8 mouse cellular contexts compared by ENCODE assay signal in the genomic region with DNA sequence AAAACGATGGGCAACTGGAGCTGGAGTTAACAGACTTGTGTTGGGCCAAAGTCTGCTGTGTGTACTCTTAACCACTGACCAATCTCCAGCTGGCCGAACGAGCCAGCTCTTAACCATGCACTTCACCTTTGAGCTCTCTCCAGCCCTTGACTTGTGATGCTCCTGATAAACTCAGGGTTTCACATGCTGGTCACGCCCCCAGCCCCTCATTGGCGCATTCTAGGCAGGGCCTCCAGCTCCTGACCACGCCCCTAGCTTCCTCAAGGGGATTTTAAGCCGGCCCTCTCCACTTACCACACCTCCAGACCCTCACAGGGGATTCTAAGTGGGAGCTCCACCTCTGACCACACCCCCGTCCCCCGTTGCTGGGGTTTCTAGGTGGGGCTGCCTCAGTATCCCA. TPM values are rescaled to one million over a fixed set of nuclear protein-coding genes. Genes with fewer than 3 reads are reported as not detected.
DNase-seq lines count a peak whose midpoint lies in the region; ATAC-seq and TF ChIP-seq lines count a peak whose summit lies in the region.

No protein-coding gene starts in this region.

- peaks cover 28% of the 10 kb centered on the region for H3K27me3 ChIP-seq in intestine, embryonic 16.5 days (replicated peaks; ENCODE audit: control insufficient read depth, insufficient read depth, low read length)
- H3K27me3 ChIP-seq in liver, embryonic 16.5 days (ENCODE audit: control insufficient read depth, insufficient read depth, low read depth, low read length): peaks cover 29% of the 10 kb centered on the region
- H3K27me3 ChIP-seq in stomach, postnatal 0 days (ENCODE audit: control insufficient read depth, insufficient read depth, low read length): no peaks in the 10 kb centered on the region; the same call in 1 of the 2 replicates

- peak; percentile 8 for ATAC-seq in intestine, embryonic 16.5 days
- ATAC-seq in liver, embryonic 16.5 days (ENCODE audit: low read depth): peak; percentile 7; the same call in 1 of the 2 replicates
- no peak for ATAC-seq in stomach, postnatal 0 days (ENCODE audit: low FRiP score, low TSS enrichment)

- no peak overlapping the region for H3K9ac ChIP-seq in intestine, embryonic 16.5 days (ENCODE audit: low read depth, low read length)
- peak overlapping the region; percentile 3; the same call in 1 of the 2 replicates for H3K9ac ChIP-seq in liver, embryonic 16.5 days (ENCODE audit: low read depth, low read length)
- H3K9ac ChIP-seq in stomach, postnatal 0 days (ENCODE audit: low read length): no peak overlapping the region

- no peak for TF ChIP-seq EP300 in stomach, postnatal 0 days (optimal IDR thresholded peaks at IDR 0.05)

- H3K4me2 ChIP-seq in intestine, embryonic 16.5 days (ENCODE audit: low read depth, low read length): peak overlapping the region; percentile 23; the same call in 1 of the 2 replicates
- H3K4me2 ChIP-seq in liver, embryonic 16.5 days (ENCODE audit: low read depth, low read length): peak overlapping the region; percentile 10; the same call in 1 of the 2 replicates
- no peak overlapping the region for H3K4me2 ChIP-seq in stomach, postnatal 0 days (replicated peaks; ENCODE audit: low read depth)

- peak; percentile 52 for DNase-seq in left cerebral cortex, postnatal 4 days
- no peak for DNase-seq in left cerebral cortex, adult 11 months (ENCODE audit: low spot score)
- DNase-seq in adrenal gland, postnatal 36 days: peak; percentile 80 to 82
- peak; percentile 58 for DNase-seq in stomach, postnatal 0 days (ENCODE audit: low spot score)
- DNase-seq in adipocyte (ENCODE audit: low spot score): no peak
- no peak for DNase-seq in cerebellum, postnatal 4 days (ENCODE audit: low spot score in 2 of 2)

- H3K4me1 ChIP-seq in intestine, embryonic 16.5 days (ENCODE audit: control insufficient read depth, insufficient read depth, low read length): peaks cover 26% of the 10 kb centered on the region
- peaks cover 38% of the 10 kb centered on the region for H3K4me1 ChIP-seq in liver, embryonic 16.5 days (ENCODE audit: control insufficient read depth, low read depth, low read length)
- H3K4me1 ChIP-seq in stomach, postnatal 0 days (replicated peaks; ENCODE audit: control insufficient read depth, insufficient read depth): peaks cover 3% of the 10 kb centered on the region; the same call in 1 of the 2 replicates

- 3% methylated on average over 9 of the region's 9 CpGs for WGBS in intestine, embryonic 16.5 days
- WGBS in liver, embryonic 16.5 days (ENCODE audit: insufficient replicate concordance): 3% methylated on average over 9 of the region's 9 CpGs
- 8% methylated on average over 9 of the region's 9 CpGs for WGBS in stomach, postnatal 0 days

- H3K36me3 ChIP-seq in intestine, embryonic 16.5 days (ENCODE audit: control insufficient read depth, insufficient read depth, low read length): peaks cover 4% of the 10 kb centered on the region; the same call in 1 of the 2 replicates
- H3K36me3 ChIP-seq in liver, embryonic 16.5 days (ENCODE audit: control insufficient read depth, insufficient read depth): peaks cover 19% of the 10 kb centered on the region
- no peaks in the 10 kb centered on the region for H3K36me3 ChIP-seq in stomach, postnatal 0 days (ENCODE audit: control insufficient read depth, insufficient read depth, low read length)

- intact Hi-C loops in left cerebral cortex, postnatal 4 days (cut with DNase I): no loop called here

- H3K9me3 ChIP-seq in intestine, embryonic 16.5 days (ENCODE audit: control insufficient read depth, low read length): no peaks in the 10 kb centered on the region
- no peaks in the 10 kb centered on the region for H3K9me3 ChIP-seq in liver, embryonic 16.5 days (replicated peaks; ENCODE audit: control insufficient read depth, low read length)
- no peaks in the 10 kb centered on the region for H3K9me3 ChIP-seq in stomach, postnatal 0 days (ENCODE audit: control insufficient read depth, low read length)

- no peak for TF ChIP-seq CTCF in stomach, postnatal 0 days (IDR thresholded peaks at IDR 0.05; ENCODE audit: low read depth)

- H3K4me3 ChIP-seq in intestine, embryonic 16.5 days (ENCODE audit: low read length): no peak overlapping the region
- H3K4me3 ChIP-seq in liver, embryonic 16.5 days (ENCODE audit: low read depth, low read length): no peak overlapping the region
- H3K4me3 ChIP-seq in stomach, postnatal 0 days (ENCODE audit: low read depth, low read length): no peak overlapping the region

- peak overlapping the region; percentile 27 for H3K27ac ChIP-seq in intestine, embryonic 16.5 days (ENCODE audit: low read length)
- H3K27ac ChIP-seq in liver, embryonic 16.5 days (ENCODE audit: low read length): peak overlapping the region; percentile 61
- H3K27ac ChIP-seq in stomach, postnatal 0 days (replicated peaks): no peak overlapping the region

RNA-seq across cellular contexts. Expression of gene Oaz1, which starts 4.7 kb away (rescaled TPM):
- total RNA-seq in left cerebral cortex, postnatal 4 days (2021): 100 to 1,000 TPM; 393 to 396 TPM
- 1,000 to 10,000 TPM in 1 of 2 experiments, 100 to 1,000 TPM in 1; 923 to 1,039 TPM for total RNA-seq in adrenal gland, postnatal 36 days (2021)
- polyA plus RNA-seq in intestine, embryonic 16.5 days (2015; fragmentation: Nextera tagmentation; extraction: Ambion mirVana): 1,610 and 1,714 TPM in 2 replicates
- polyA plus RNA-seq in liver, embryonic 16.5 days (2015; fragmentation: Nextera tagmentation; extraction: Ambion mirVana): 1,363 and 1,382 TPM in 2 replicates
- polyA plus RNA-seq in stomach, postnatal 0 days (2015; fragmentation: Nextera tagmentation; extraction: Ambion mirVana): 1,070 and 1,103 TPM in 2 replicates

RNA-seq across cellular contexts. Expression of gene Lingo3, which starts 12.7 kb away (rescaled TPM):
- 10 to 100 TPM; 21.4 to 24.6 TPM for total RNA-seq in left cerebral cortex, postnatal 4 days (2021)
- 1 to 10 TPM; 5.8 TPM for total RNA-seq in adrenal gland, postnatal 36 days (2021)
- 0.07 and 0.10 TPM in 2 replicates for polyA plus RNA-seq in intestine, embryonic 16.5 days (2015; fragmentation: Nextera tagmentation; extraction: Ambion mirVana)
- polyA plus RNA-seq in liver, embryonic 16.5 days (2015; fragmentation: Nextera tagmentation; extraction: Ambion mirVana): not detected in 2 replicates
- 0.12 and 0.17 TPM in 2 replicates for polyA plus RNA-seq in stomach, postnatal 0 days (2015; fragmentation: Nextera tagmentation; extraction: Ambion mirVana)

RNA-seq across cellular contexts. Expression of gene Jsrp1, which starts 17.8 kb away (rescaled TPM):
- under 1 TPM; 0.54 to 0.64 TPM for total RNA-seq in left cerebral cortex, postnatal 4 days (2021)
- total RNA-seq in adrenal gland, postnatal 36 days (2021): 1 to 10 TPM; 4.7 to 7.2 TPM
- 0.70 and 0.82 TPM in 2 replicates for polyA plus RNA-seq in intestine, embryonic 16.5 days (2015; fragmentation: Nextera tagmentation; extraction: Ambion mirVana)
- 0.54 and 1.2 TPM in 2 replicates for polyA plus RNA-seq in liver, embryonic 16.5 days (2015; fragmentation: Nextera tagmentation; extraction: Ambion mirVana)
- polyA plus RNA-seq in stomach, postnatal 0 days (2015; fragmentation: Nextera tagmentation; extraction: Ambion mirVana): 0.86 and 0.96 TPM in 2 replicates

RNA-seq across cellular contexts. Expression of gene Lsm7, which starts 23.9 kb away (rescaled TPM):
- 10 to 100 TPM; 62.0 to 67.4 TPM for total RNA-seq in left cerebral cortex, postnatal 4 days (2021)
- 10 to 100 TPM; 26.6 to 36.8 TPM for total RNA-seq in adrenal gland, postnatal 36 days (2021)
- polyA plus RNA-seq in intestine, embryonic 16.5 days (2015; fragmentation: Nextera tagmentation; extraction: Ambion mirVana): 198 and 240 TPM in 2 replicates
- polyA plus RNA-seq in liver, embryonic 16.5 days (2015; fragmentation: Nextera tagmentation; extraction: Ambion mirVana): 92.5 and 108 TPM in 2 replicates
- polyA plus RNA-seq in stomach, postnatal 0 days (2015; fragmentation: Nextera tagmentation; extraction: Ambion mirVana): 176 and 180 TPM in 2 replicates

RNA-seq across cellular contexts. Expression of gene Sppl2b, which starts 23.9 kb away (rescaled TPM):
- 10 to 100 TPM; 77.4 to 86.2 TPM for total RNA-seq in left cerebral cortex, postnatal 4 days (2021)
- total RNA-seq in adrenal gland, postnatal 36 days (2021): 10 to 100 TPM; 28.1 to 30.3 TPM
- 36.2 and 36.6 TPM in 2 replicates for polyA plus RNA-seq in intestine, embryonic 16.5 days (2015; fragmentation: Nextera tagmentation; extraction: Ambion mirVana)
- polyA plus RNA-seq in liver, embryonic 16.5 days (2015; fragmentation: Nextera tagmentation; extraction: Ambion mirVana): 60.4 and 65.3 TPM in 2 replicates
- polyA plus RNA-seq in stomach, postnatal 0 days (2015; fragmentation: Nextera tagmentation; extraction: Ambion mirVana): 17.7 and 23.0 TPM in 2 replicates

Comparison
In these comparisons a context has a peak if more than half of its experiments do, and no peak if none do; other contexts are left out.
1. DNase-seq: peak in left cerebral cortex, postnatal 4 days (single experiment), adrenal gland, postnatal 36 days (2 of 2) and stomach, postnatal 0 days (single experiment); none in left cerebral cortex, adult 11 months (single experiment), adipocyte (single experiment) and cerebellum, postnatal 4 days (0 of 2).